8 mouse cellular contexts compared by ENCODE assay signal in genomic region chr10:13868371-13869321, GRCm38 (mm10). TPM values are rescaled to one million over a fixed set of nuclear protein-coding genes. Genes with fewer than 3 reads are reported as not detected.
DNase-seq lines count a peak whose midpoint lies in the region; ATAC-seq and TF ChIP-seq lines count a peak whose summit lies in the region.

Gene Aig1, minus strand, starts transcription at chr10:13868980.

- 4% methylated on average over 50 of the region's 77 CpGs for WGBS in hindbrain, embryonic 11.5 days
- 1% methylated on average over 73 of the region's 77 CpGs for WGBS in lung, embryonic 15.5 days
- WGBS in olfactory bulb, adult 2 months = under 1% methylated on average over 72 of the region's 77 CpGs

- H3K27me3 ChIP-seq in hindbrain, embryonic 11.5 days (ENCODE audit: control insufficient read depth, insufficient read depth, low read length) = no peaks in the 10 kb centered on the region
- H3K27me3 ChIP-seq in lung, embryonic 15.5 days = no peaks in the 10 kb centered on the region

- H3K36me3 ChIP-seq in ES-E14 (ENCODE audit: control insufficient read depth, insufficient read depth, low read length, poor library complexity, severe bottlenecking) = no peaks in the 10 kb centered on the region
- H3K36me3 ChIP-seq in hindbrain, embryonic 11.5 days (ENCODE audit: control insufficient read depth, insufficient read depth, low read length) = no peaks in the 10 kb centered on the region
- no peaks in the 10 kb centered on the region for H3K36me3 ChIP-seq in lung, embryonic 15.5 days

- TF ChIP-seq POLR2A in olfactory bulb, adult 2 months (IDR thresholded peaks at IDR 0.05; ENCODE audit: insufficient read depth, low read depth, low read length) = peak; percentile 73

- in situ Hi-C loops in ES-E14 (cut with MboI; ENCODE audit: low sequenced_read_pairs in 2 of 2, unreplicated experiment in 2 of 2) = no loop called here

- H3K9me3 ChIP-seq in ES-E14 (ENCODE audit: control insufficient read depth, insufficient read depth, low read depth, low read length) = no peaks in the 10 kb centered on the region
- no peaks in the 10 kb centered on the region for H3K9me3 ChIP-seq in hindbrain, embryonic 11.5 days (ENCODE audit: control insufficient read depth, low read length)
- H3K9me3 ChIP-seq in lung, embryonic 15.5 days = no peaks in the 10 kb centered on the region

- no peak within 1 kb of the TSS for H3K27ac ChIP-seq in ES-E14 (ENCODE audit: insufficient read depth, low read depth, low read length, poor library complexity, severe bottlenecking)
- H3K27ac ChIP-seq in hindbrain, embryonic 11.5 days (ENCODE audit: low read depth, low read length) = peak within 1 kb of the TSS; percentile 74
- H3K27ac ChIP-seq in lung, embryonic 15.5 days = peak within 1 kb of the TSS; percentile 77
- H3K27ac ChIP-seq in olfactory bulb, adult 2 months (ENCODE audit: insufficient read depth, low read depth, low read length) = peak within 1 kb of the TSS; percentile 87

- DNase-seq in ES-E14 (ENCODE audit: low read depth, low spot score) = no peak
- DNase-seq in cerebellum, adult 9-10 months = peak; percentile 83
- DNase-seq in frontal cortex, postnatal 10 days (ENCODE audit: low spot score in 2 of 2) = peak; percentile 38 to 70
- peak; percentile 70 for DNase-seq in hindbrain, embryonic 11.5 days (ENCODE audit: low spot score)
- peak; percentile 76 for DNase-seq in layer of hippocampus, adult 9-11 months
- peak; percentile 73 to 74 for DNase-seq in thymus, adult 18-20 months

- H3K4me2 ChIP-seq in hindbrain, embryonic 11.5 days (replicated peaks; ENCODE audit: low read depth, low read length) = peak within 1 kb of the TSS; percentile 80
- peak within 1 kb of the TSS; percentile 69 for H3K4me2 ChIP-seq in lung, embryonic 15.5 days

- H3K4me1 ChIP-seq in ES-E14 (ENCODE audit: control insufficient read depth in 2 of 2, insufficient read depth in 2 of 2, low read length in 2 of 2, poor library complexity in 1 of 2) = peaks cover 0 to 3% of the 10 kb centered on the region in 2 experiments; a peak in 1 of 4 replicates
- no peaks in the 10 kb centered on the region for H3K4me1 ChIP-seq in hindbrain, embryonic 11.5 days (replicated peaks; ENCODE audit: control insufficient read depth, insufficient read depth, low read length)
- peaks cover 12% of the 10 kb centered on the region for H3K4me1 ChIP-seq in lung, embryonic 15.5 days
- peaks cover 3% of the 10 kb centered on the region; the same call in 1 of the 2 replicates for H3K4me1 ChIP-seq in olfactory bulb, adult 2 months (ENCODE audit: control insufficient read depth, insufficient read depth, low read length)

- TF ChIP-seq CTCF in olfactory bulb, adult 2 months (IDR thresholded peaks at IDR 0.05; ENCODE audit: insufficient read depth, low read depth, low read length) = no peak

- peak within 1 kb of the TSS; percentile 66 to 75 for H3K4me3 ChIP-seq in ES-E14 (ENCODE audit: insufficient read depth in 1 of 2, low read depth in 1 of 2, low read length in 2 of 2, poor library complexity in 1 of 2, severe bottlenecking in 1 of 2)
- peak within 1 kb of the TSS; percentile 76 for H3K4me3 ChIP-seq in hindbrain, embryonic 11.5 days (ENCODE audit: low read depth, low read length)
- peak within 1 kb of the TSS; percentile 78 for H3K4me3 ChIP-seq in lung, embryonic 15.5 days
- H3K4me3 ChIP-seq in olfactory bulb, adult 2 months (ENCODE audit: insufficient read depth, low read depth, low read length) = peak within 1 kb of the TSS; percentile 71

- H3K9ac ChIP-seq in ES-E14 (ENCODE audit: insufficient read depth, low read depth, low read length, poor library complexity, severe bottlenecking) = peak within 1 kb of the TSS; percentile 61
- peak within 1 kb of the TSS; percentile 82 for H3K9ac ChIP-seq in hindbrain, embryonic 11.5 days (ENCODE audit: low read depth, low read length)
- H3K9ac ChIP-seq in lung, embryonic 15.5 days = peak within 1 kb of the TSS; percentile 65

- peak; percentile 94 for ATAC-seq in hindbrain, embryonic 11.5 days (ENCODE audit: low FRiP score)
- ATAC-seq in lung, embryonic 15.5 days (ENCODE audit: borderline replicate concordance, extremely low read depth, low FRiP score, low TSS enrichment) = peak; percentile 86

TF ChIP-seq in ES-E14, 5 proteins besides CTCF, POLR2A, EP300 and RAD21:
- no peak for TF ChIP-seq CHD2 (IDR thresholded peaks at IDR 0.05; ENCODE audit: low read depth, low read length)
- TF ChIP-seq ZNF384 (IDR thresholded peaks at IDR 0.05; ENCODE audit: low read depth, low read length) = no peak
- TF ChIP-seq HCFC1 (IDR thresholded peaks at IDR 0.05; ENCODE audit: borderline replicate concordance, insufficient read depth, low read length) = no peak
- TF ChIP-seq MAFK (IDR thresholded peaks at IDR 0.05; ENCODE audit: insufficient read depth, low read depth, low read length) = no peak
- no peak for TF ChIP-seq ZC3H11A (IDR thresholded peaks at IDR 0.05; ENCODE audit: borderline replicate concordance, low read depth, low read length)

RNA-seq across cellular contexts. Expression of gene Aig1, which starts in this region (rescaled TPM):
- 10.1 and 11.9 TPM in 2 replicates for total RNA-seq in ES-E14 (2012; rRNA removed)
- 37.5 and 38.5 TPM in 2 replicates for polyA plus RNA-seq in hindbrain, embryonic 11.5 days (2014; fragmentation: Nextera tagmentation; extraction: Ambion mirVana)
- 44.3 and 47.9 TPM in 2 replicates for polyA plus RNA-seq in lung, embryonic 15.5 days (2015; fragmentation: Nextera tagmentation; extraction: Ambion mirVana)
- polyA plus RNA-seq in olfactory bulb, adult 2 months (2012; ENCODE audit: insufficient read depth, insufficient read length, low replicate concordance, missing spikeins) = not detected in 2 replicates
